Mouse (Mus musculus): ENCODE measurements at regions not wholly inside any gene's neighbourhood (a gene's known extent, or its start where the extent isn't known, plus 50 kb on each side); places are given as distances from the start of the nearest gene placed in this dataset.

GRCm38 (mm10) chr11:12180351-12180750 is 141.9 kb upstream of the Grb10 start:
- DNase-seq (ENCODE audit: low spot score in 2 of 2), result no peak

GRCm38 (mm10) chr11:12172429-12172828 is 133.9 kb upstream of the Grb10 start:
- no peak for DNase-seq (ENCODE audit: low spot score in 2 of 2)

- peak in 1 of 2 experiments; percentile 11 for DNase-seq (ENCODE audit: low spot score in 2 of 2)
Measured at GRCm38 (mm10) chr11:12171312-12171711, 132.8 kb upstream of the Grb10 start.

- DNase-seq (ENCODE audit: low spot score in 2 of 2), result no peak
Measured at GRCm38 (mm10) chr11:12168432-12168831, 129.9 kb upstream of the Grb10 start.
